Mouse (Mus musculus) hindbrain, embryonic 15.5 days (tissue): Measurements from ENCODE around the gene L3mbtl4. TPM values are rescaled to one million over a fixed set of nuclear protein-coding genes. Genes with fewer than 3 reads are reported as not detected.
A peak's percentile ranks its signal among the peaks of the same experiment; 100 is the strongest.
"Not testable (repeated sequence)": the region's sequence is repeated elsewhere in the genome, so short reads cannot be mapped to it uniquely, and the experiment has no call there.

Source experiments
- ATAC-seq: fragments of 200-750 bp; cut with Nextera tagmentation; 2 replicates; pipeline ENCODE4 v1.8.0; 2017; ENCODE audit warnings: low read depth, moderate number of reproducible peaks, moderate TSS enrichment; ENCODE audit not compliant: low FRiP score
- H3K27ac ChIP-seq: fragments of 300-500 bp; sonication (generic); replicated peaks from 2 replicates; pipeline ENCODE4 v1.5.1; 2015; ENCODE audit warnings: mild to moderate bottlenecking, inconsistent platforms
- H3K27me3 ChIP-seq: fragments of 300-500 bp; sonication (generic); 2 replicates; pipeline ENCODE4 v1.6.1; 2015; ENCODE audit warnings: control low read depth, inconsistent platforms
- H3K36me3 ChIP-seq: fragments of 300-500 bp; sonication (generic); 2 replicates; pipeline ENCODE4 v1.6.1; 2015; ENCODE audit warnings: control low read depth, inconsistent platforms
- H3K4me1 ChIP-seq: fragments of 300-500 bp; sonication (generic); replicated peaks from 2 replicates; pipeline ENCODE4 v1.6.1; 2015; ENCODE audit warnings: control low read depth, inconsistent platforms
- H3K4me2 ChIP-seq: fragments of 300-500 bp; sonication (generic); 2 replicates; pipeline ENCODE4 v1.6.1; 2015; ENCODE audit warnings: moderate library complexity, mild to moderate bottlenecking, inconsistent platforms
- H3K4me3 ChIP-seq: fragments of 300-500 bp; sonication (generic); 2 replicates; pipeline ENCODE4 v1.5.1; 2015; ENCODE audit warnings: mild to moderate bottlenecking, inconsistent platforms
- H3K9ac ChIP-seq: fragments of 300-500 bp; sonication (generic); 2 replicates; pipeline ENCODE4 v1.6.1; 2015; ENCODE audit warnings: inconsistent platforms
- H3K9me3 ChIP-seq: fragments of 300-500 bp; sonication (generic); 2 replicates; pipeline ENCODE4 v1.6.1; 2016; ENCODE audit warnings: control low read depth, inconsistent platforms
- WGBS: fragments of 180-500 bp; shearing (Covaris S2); methylation state at CpG from one replicate; pipeline ENCODE4 v1.1.7; 2015; 5-methylcytosine and 5-hydroxymethylcytosine counted together
- polyA plus RNA-seq: library from polyadenylated mRNA; unstranded; fragments of >200 nt; fragmentation: Nextera tagmentation; extraction: Ambion mirVana; gene quantifications from 2 replicates; pipeline ENCODE4 v1.2.1, GENCODE M21; 2015

L3mbtl4 gene
- polyA plus RNA-seq, 1 experiment from 2014 or later, result 4.5 TPM

GRCm38 (mm10) chr17:68407121-68407520, 133.5 kb downstream of the L3mbtl4 start:
- not testable (repeated sequence) for H3K9ac ChIP-seq, H3K27ac ChIP-seq, ATAC-seq, H3K9me3 ChIP-seq, H3K4me2 ChIP-seq, H3K4me1 ChIP-seq, H3K27me3 ChIP-seq, H3K36me3 ChIP-seq, H3K4me3 ChIP-seq
- WGBS, result 75% methylated on average over 1 of the region's 1 CpGs

DNA sequence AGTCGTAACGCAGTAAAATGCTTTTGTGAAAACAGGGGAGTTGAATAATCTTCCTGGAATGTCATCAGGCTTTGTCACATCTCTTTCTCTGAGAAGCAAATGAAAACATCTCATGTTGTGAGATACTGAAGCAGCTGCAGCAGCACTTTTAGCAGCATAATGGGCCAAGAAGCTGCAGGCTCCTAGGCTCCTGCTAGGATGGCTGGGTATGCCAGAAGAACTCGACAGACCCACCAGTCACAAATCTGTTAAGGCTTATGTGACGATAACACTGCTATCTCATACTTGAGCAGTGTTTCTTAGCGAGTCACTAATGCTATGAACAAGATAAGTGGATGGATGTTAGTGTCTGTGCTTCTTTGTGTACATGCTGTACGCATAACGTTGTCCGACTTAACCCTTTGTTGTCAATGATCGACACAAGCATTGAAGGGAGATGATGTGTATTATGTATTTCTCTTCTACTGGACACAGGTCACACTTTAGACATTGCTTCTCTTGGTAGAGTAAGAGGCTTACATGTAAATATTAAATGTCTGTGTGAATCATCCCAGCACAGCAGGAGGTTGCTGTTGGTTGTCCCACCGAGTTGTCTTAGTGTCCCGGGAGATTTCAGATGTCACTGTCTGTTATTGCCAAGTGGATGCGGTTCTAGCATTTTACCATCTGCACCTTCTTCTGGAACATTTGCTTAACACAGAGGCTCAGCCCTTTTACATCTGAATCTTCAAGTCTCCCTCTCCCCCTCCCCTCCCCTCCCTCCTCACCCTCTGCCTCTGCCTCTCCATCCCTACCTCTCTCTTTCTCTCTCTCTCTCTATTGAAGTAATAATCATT, 149.3 kb downstream of the L3mbtl4 start:
- Histone ChIP-seq H3K27ac (peak overlapping the region; percentile 48), H3K4me3 (no peak overlapping the region), H3K4me1 (0 out of 2 replicates have a peak, but pooled peaks cover 4% of the 10 kb centered on the region), H3K4me2 (no peak overlapping the region), H3K9me3 (no peaks in the 10 kb centered on the region), H3K27me3 (no peaks in the 10 kb centered on the region), H3K36me3 (no peaks in the 10 kb centered on the region), H3K9ac (no peak overlapping the region)
- 54% methylated on average over 12 of the region's 12 CpGs for WGBS
- peak; percentile 61; the same call in 1 of the 2 replicates for ATAC-seq

DNA sequence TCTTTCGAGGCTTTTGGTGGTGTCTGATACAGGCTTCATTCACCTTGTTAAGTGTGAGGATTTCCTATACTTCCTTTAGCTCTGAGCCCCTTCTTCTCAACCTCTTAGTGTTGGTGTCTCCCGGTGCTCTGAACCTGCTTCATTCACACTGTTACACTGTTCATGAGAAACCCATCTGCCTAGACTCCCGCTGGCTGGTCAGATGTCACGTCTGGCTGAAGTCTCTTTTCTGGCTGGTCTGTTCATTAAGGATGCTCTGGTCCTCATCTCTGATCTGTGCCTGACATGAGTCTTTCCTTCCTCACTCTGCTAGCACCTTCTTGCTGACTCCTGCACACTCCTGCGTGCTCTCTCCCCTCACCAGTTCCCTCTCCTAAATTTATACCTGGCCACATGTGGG, 160.0 kb downstream of the L3mbtl4 start:
- Histone ChIP-seq H3K4me2 (no peak overlapping the region), H3K27me3 (no peaks in the 10 kb centered on the region), H3K36me3 (no peaks in the 10 kb centered on the region), H3K9me3 (no peaks in the 10 kb centered on the region), H3K4me1 (no peaks in the 10 kb centered on the region), H3K9ac (no peak overlapping the region), H3K27ac (no peak overlapping the region), H3K4me3 (no peak overlapping the region)
- no peak for ATAC-seq
- 85% methylated on average over 5 of the region's 5 CpGs for WGBS

DNA sequence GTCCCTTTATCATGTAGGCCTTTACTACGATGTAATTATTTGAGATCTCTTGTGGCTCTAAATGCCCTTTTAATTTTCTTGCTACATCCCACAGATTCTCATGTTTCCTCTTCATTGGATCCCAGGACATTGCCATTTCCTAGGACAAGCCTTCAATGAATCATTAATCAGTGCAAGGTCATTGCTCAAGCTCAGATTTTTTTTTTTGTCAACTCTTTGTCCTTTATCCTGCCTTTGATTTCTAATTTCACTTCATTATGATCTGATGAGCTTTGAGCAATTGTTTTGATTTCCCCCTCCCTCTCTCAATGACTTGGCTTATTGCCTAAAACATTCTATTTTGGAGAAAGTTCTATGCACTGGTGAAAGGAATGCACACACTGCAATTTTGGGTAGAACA, 177.3 kb downstream of the L3mbtl4 start:
- ATAC-seq, result no peak
- no peak overlapping the region for H3K4me3 ChIP-seq

DNA sequence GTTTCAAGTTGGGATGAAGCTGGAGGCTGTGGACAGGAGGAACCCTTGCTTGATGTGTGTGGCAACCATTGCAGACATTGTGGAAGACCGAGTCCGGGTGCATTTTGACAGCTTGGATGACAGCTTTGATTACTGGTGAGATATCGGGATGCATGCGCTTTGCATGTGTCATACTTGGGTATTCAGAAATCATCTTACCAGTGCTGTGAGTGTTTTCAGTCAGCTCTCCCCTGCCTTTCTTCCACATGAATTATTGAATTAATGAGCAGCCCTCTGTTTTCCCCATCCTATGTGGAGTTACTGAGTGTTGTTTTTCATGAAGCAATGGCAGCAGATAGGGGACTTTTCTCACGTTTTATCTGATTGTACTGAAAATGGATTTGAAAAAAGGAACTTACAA, 187.9 kb downstream of the L3mbtl4 start:
- H3K27ac ChIP-seq, result no peak overlapping the region
- no peak for ATAC-seq

More for the DNA sequence above, 177.3 kb downstream of the L3mbtl4 start:
- Histone ChIP-seq H3K36me3 (no peaks in the 10 kb centered on the region), H3K9me3 (no peaks in the 10 kb centered on the region), H3K4me1 (no peaks in the 10 kb centered on the region), H3K4me2 (no peak overlapping the region), H3K9ac (no peak overlapping the region), H3K27me3 (no peaks in the 10 kb centered on the region), H3K27ac (no peak overlapping the region)
- WGBS, result 78% methylated on average over 1 of the region's 1 CpGs

GRCm38 (mm10) chr17:68467311-68467710, 193.7 kb downstream of the L3mbtl4 start:
- H3K4me3 ChIP-seq, result no peak overlapping the region
- H3K36me3 ChIP-seq, result no peaks in the 10 kb centered on the region
- no peak for ATAC-seq
- H3K4me2 ChIP-seq, result no peak overlapping the region
- H3K27ac ChIP-seq, result no peak overlapping the region
- H3K9ac ChIP-seq, result no peak overlapping the region
- H3K9me3 ChIP-seq, result no peaks in the 10 kb centered on the region
- 42% methylated on average over 1 of the region's 1 CpGs for WGBS
- H3K4me1 ChIP-seq, result no peaks in the 10 kb centered on the region
- H3K27me3 ChIP-seq, result no peaks in the 10 kb centered on the region

More for the DNA sequence above, 187.9 kb downstream of the L3mbtl4 start:
- Histone ChIP-seq H3K36me3 (no peaks in the 10 kb centered on the region), H3K27me3 (no peaks in the 10 kb centered on the region), H3K9ac (no peak overlapping the region), H3K4me3 (no peak overlapping the region), H3K4me1 (no peaks in the 10 kb centered on the region), H3K4me2 (no peak overlapping the region), H3K9me3 (no peaks in the 10 kb centered on the region)
- 84% methylated on average over 5 of the region's 5 CpGs for WGBS

- H3K4me3 ChIP-seq, result no peak overlapping the region
- WGBS, result 31% methylated on average over 4 of the region's 4 CpGs
- H3K4me2 ChIP-seq, result no peak overlapping the region
- no peaks in the 10 kb centered on the region for H3K9me3 ChIP-seq
- H3K9ac ChIP-seq, result no peak overlapping the region
- no peaks in the 10 kb centered on the region for H3K36me3 ChIP-seq
- no peaks in the 10 kb centered on the region for H3K4me1 ChIP-seq
- ATAC-seq, result peak; percentile 45; the same call in 1 of the 2 replicates
- H3K27me3 ChIP-seq, result no peaks in the 10 kb centered on the region
- H3K27ac ChIP-seq, result no peak overlapping the region
These were observed 216.6 kb downstream of the L3mbtl4 start for GRCm38 (mm10) chr17:68490065-68490691.

DNA sequence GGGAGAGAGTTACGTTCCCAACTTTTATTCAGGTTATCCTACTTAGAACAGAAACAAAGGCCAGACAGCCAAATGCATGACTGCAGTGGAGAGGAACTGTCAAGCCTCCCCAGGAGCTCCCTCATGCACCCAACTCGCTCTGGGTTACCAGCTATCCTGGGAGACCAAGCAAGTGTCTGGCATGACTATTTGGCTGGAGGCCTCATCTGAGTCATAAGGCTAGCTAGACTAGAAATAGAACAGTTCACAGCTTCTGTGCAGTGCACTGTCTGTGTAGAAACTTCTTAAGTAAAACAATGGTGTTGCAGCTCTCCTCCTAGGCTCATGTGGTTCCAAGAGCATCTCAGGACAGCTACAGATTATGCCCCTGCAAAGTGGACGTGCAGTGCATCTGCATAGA, 218.6 kb downstream of the L3mbtl4 start:
- 90% methylated on average over 3 of the region's 3 CpGs for whole genome bisulfite sequencing
- Histone ChIP-seq H3K36me3 (no peaks in the 10 kb centered on the region), H3K9ac (no peak overlapping the region), H3K4me2 (no peak overlapping the region), H3K4me1 (no peaks in the 10 kb centered on the region), H3K27ac (no peak overlapping the region), H3K27me3 (no peaks in the 10 kb centered on the region), H3K4me3 (no peak overlapping the region), H3K9me3 (no peaks in the 10 kb centered on the region)
- no peak for ATAC-seq

DNA sequence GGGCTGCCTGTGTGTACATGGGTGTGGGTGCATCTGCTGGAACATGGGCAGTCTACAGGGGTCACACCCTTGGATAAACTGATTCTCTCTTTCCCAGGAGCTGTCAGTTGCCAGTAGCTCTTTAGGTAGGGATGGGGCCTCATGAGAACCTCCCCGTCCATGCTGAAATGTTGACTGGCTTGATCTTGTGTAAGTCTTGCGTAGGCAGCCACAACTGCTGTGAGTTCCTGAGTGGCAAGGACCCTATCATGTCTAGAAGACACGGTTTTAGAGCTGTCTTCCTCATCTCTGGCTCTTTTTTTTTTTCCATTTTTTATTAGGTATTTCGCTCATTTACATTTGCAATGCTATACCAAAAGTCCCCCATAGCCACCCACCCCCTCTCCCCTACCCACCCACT, 229.4 kb downstream of the L3mbtl4 start:
- H3K36me3 ChIP-seq, H3K27ac ChIP-seq, H3K4me2 ChIP-seq, H3K27me3 ChIP-seq, H3K9ac ChIP-seq, H3K4me3 ChIP-seq, H3K4me1 ChIP-seq, ATAC-seq, H3K9me3 ChIP-seq: not testable (repeated sequence)
- WGBS, result 88% methylated on average over 2 of the region's 4 CpGs

GRCm38 (mm10) chr17:68559698-68560097, 286.1 kb downstream of the L3mbtl4 start:
- Histone ChIP-seq H3K9ac (no peak overlapping the region), H3K9me3 (no peaks in the 10 kb centered on the region), H3K4me1 (0 out of 2 replicates have a peak, but pooled peaks cover 3% of the 10 kb centered on the region), H3K27ac (no peak overlapping the region), H3K4me2 (no peak overlapping the region), H3K36me3 (no peaks in the 10 kb centered on the region), H3K4me3 (no peak overlapping the region), H3K27me3 (no peaks in the 10 kb centered on the region)
- no peak for ATAC-seq
- WGBS, result 60% methylated on average over 9 of the region's 9 CpGs

DNA sequence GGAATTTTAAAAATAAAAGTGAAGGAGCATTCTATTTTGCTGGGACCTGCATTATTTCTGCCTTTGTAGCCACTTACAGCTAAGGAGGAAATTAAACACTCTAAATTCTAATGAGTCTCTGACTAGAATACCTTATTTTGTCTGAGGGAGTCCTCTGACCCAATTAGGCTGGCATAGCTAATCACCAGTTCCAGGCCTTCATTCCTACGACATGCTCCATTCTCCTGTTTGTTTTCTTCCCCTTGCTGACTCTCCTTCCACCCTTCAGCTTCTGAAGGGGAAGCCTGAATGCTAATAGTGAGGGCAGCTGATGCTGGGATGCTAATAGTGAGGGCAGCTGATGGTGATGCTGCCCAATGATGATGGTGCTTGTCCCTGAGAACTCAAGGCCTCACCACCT, 286.7 kb downstream of the L3mbtl4 start:
- H3K9ac ChIP-seq, result no peak overlapping the region
- no peaks in the 10 kb centered on the region for H3K36me3 ChIP-seq
- WGBS, result 25% methylated on average over 1 of the region's 1 CpGs
- 0 out of 2 replicates have a peak, but pooled peaks cover 3% of the 10 kb centered on the region for H3K4me1 ChIP-seq
- no peak overlapping the region for H3K4me3 ChIP-seq
- H3K9me3 ChIP-seq, result no peaks in the 10 kb centered on the region
- H3K4me2 ChIP-seq, result no peak overlapping the region
- no peak overlapping the region; the same call in 1 of the 2 replicates for H3K27ac ChIP-seq
- ATAC-seq, result peak; percentile 30; the same call in 1 of the 2 replicates
- no peaks in the 10 kb centered on the region for H3K27me3 ChIP-seq

- no peak overlapping the region for H3K9ac ChIP-seq
These were observed 298.2 kb downstream of the L3mbtl4 start for GRCm38 (mm10) chr17:68571806-68572205.

More at GRCm38 (mm10) chr17:68571806-68572205, 298.2 kb downstream of the L3mbtl4 start:
- no peak overlapping the region for H3K4me2 ChIP-seq
- H3K36me3 ChIP-seq, result no peaks in the 10 kb centered on the region
- H3K27ac ChIP-seq, result no peak overlapping the region
- no peak overlapping the region for H3K4me3 ChIP-seq
- H3K4me1 ChIP-seq, result no peaks in the 10 kb centered on the region
- no peak for ATAC-seq
- WGBS, result 89% methylated on average over 6 of the region's 6 CpGs
- no peaks in the 10 kb centered on the region for H3K27me3 ChIP-seq
- no peaks in the 10 kb centered on the region for H3K9me3 ChIP-seq
